Mouse (Mus musculus): ENCODE data around the gene Slc25a17. TPM values are rescaled to one million over a fixed set of nuclear protein-coding genes. Genes with fewer than 3 reads are reported as not detected.

Gene Slc25a17
- 72.0 TPM for polyA plus RNA-seq (2017; shearing (Covaris generic))

GRCm38 (mm10) chr15:81360345-81361021 lies at the start of gene Slc25a17:
Gene Slc25a17 (minus strand): TSS chr15:81360812.

GRCm38 (mm10) chr15:81408199-81408598 lies 47.6 kb upstream of the Slc25a17 start, which contains the start of gene Dnajb7:
Gene Dnajb7 (minus strand): TSS chr15:81408299.

GRCm38 (mm10) chr15:81399638-81400315 lies 39.2 kb upstream of the Slc25a17 start, which contains the start of the genes St13 and Xpnpep3:
Gene St13 (minus strand): TSS chr15:81400077.
Gene Xpnpep3 (plus strand): TSS chr15:81400138.

Other genes starting within 250 kb of the Slc25a17 start
- gene Mrtfa, start 170.1 kb downstream of the Slc25a17 start, polyA plus RNA-seq (2017; shearing (Covaris generic)), result 117 TPM
- not detected for gene Mchr1, start 125.3 kb downstream of the Slc25a17 start, polyA plus RNA-seq (2017; shearing (Covaris generic))
- gene St13, start 39.3 kb upstream of the Slc25a17 start, polyA plus RNA-seq (2017; shearing (Covaris generic)), result 161 TPM
- gene Xpnpep3, start 39.3 kb upstream of the Slc25a17 start, polyA plus RNA-seq (2017; shearing (Covaris generic)), result 14.0 TPM
- gene Dnajb7, start 47.5 kb upstream of the Slc25a17 start, polyA plus RNA-seq (2017; shearing (Covaris generic)), result 0.71 TPM
- 351 TPM for gene Rbx1, start 105.5 kb upstream of the Slc25a17 start, polyA plus RNA-seq (2017; shearing (Covaris generic))
- gene Ep300, start 224.5 kb upstream of the Slc25a17 start, polyA plus RNA-seq (2017; shearing (Covaris generic)), result 33.3 TPM

Data from inflammation-experienced regulatory T-cells, adult 16 weeks (primary cell).